Mouse (Mus musculus) liver, adult 2 months (tissue): Measurements from ENCODE around the gene Frrs1l.

Experiments
- CTCF ChIP-seq: fragments of 200-500 bp; IDR thresholded peaks from 2 replicates; pipeline ENCODE4 v1.5.1; 2011; ENCODE audit warnings: low read depth, low read length, control low read depth
- POLR2A ChIP-seq: fragments of 200-500 bp; IDR thresholded peaks from 2 replicates; pipeline ENCODE4 v1.6.1; 2011; ENCODE audit warnings: low read length, control low read depth; ENCODE audit not compliant: insufficient read depth; ENCODE audit errors: extremely low read depth

- TF ChIP-seq CTCF: no peak
- TF ChIP-seq POLR2A: no peak
These were observed 24.8 kb upstream of the Frrs1l start for GRCm38 (mm10) chr4:57015032-57015431.
